Mouse (Mus musculus) forebrain, postnatal 0 days (tissue): Measurements from ENCODE around the gene Slc23a3. TPM values are rescaled to one million over a fixed set of nuclear protein-coding genes. Genes with fewer than 3 reads are reported as not detected.

ENCODE experiments used
- ATAC-seq: fragments of 200-750 bp; cut with Nextera tagmentation; 2 replicates; pipeline ENCODE4 v1.8.0; 2017; ENCODE audit warnings: mild to moderate bottlenecking, moderate library complexity
- DNase-seq: peaks from one replicate; pipeline ENCODE4 v3.0.0-alpha.2; 2015
- H3K27ac ChIP-seq: fragments of 300-500 bp; sonication (generic); 2 replicates; pipeline ENCODE4 v1.5.1; 2014; ENCODE audit warnings: low read depth, mild to moderate bottlenecking, antibody characterized with exemption, low read length, moderate library complexity, mixed read lengths
- H3K27me3 ChIP-seq: fragments of 300-500 bp; sonication (generic); 2 replicates; pipeline ENCODE4 v1.6.1; 2014; ENCODE audit warnings: mild to moderate bottlenecking, low read length, mixed read lengths; ENCODE audit not compliant: insufficient read depth
- H3K36me3 ChIP-seq: fragments of 300-500 bp; sonication (generic); 2 replicates; pipeline ENCODE4 v1.6.1; 2014; ENCODE audit warnings: mild to moderate bottlenecking, moderate library complexity; ENCODE audit not compliant: insufficient read depth
- H3K4me1 ChIP-seq: fragments of 300-500 bp; sonication (generic); 2 replicates; pipeline ENCODE4 v1.6.1; 2014; ENCODE audit warnings: antibody characterized with exemption; ENCODE audit not compliant: insufficient read depth
- H3K4me2 ChIP-seq: fragments of 300-500 bp; sonication (generic); 2 replicates; pipeline ENCODE4 v1.6.1; 2014; ENCODE audit warnings: low read depth, mild to moderate bottlenecking, moderate library complexity
- H3K4me3 ChIP-seq: fragments of 300-500 bp; sonication (generic); 2 replicates; pipeline ENCODE4 v1.5.1; 2014; ENCODE audit warnings: low read depth, low read length, mixed read lengths
- H3K9ac ChIP-seq: fragments of 300-500 bp; sonication (generic); 2 replicates; pipeline ENCODE4 v1.6.1; 2014; ENCODE audit warnings: mild to moderate bottlenecking
- H3K9me3 ChIP-seq: fragments of 300-500 bp; sonication (generic); 2 replicates; pipeline ENCODE4 v1.6.1; 2016; ENCODE audit warnings: low read length
- CTCF ChIP-seq: sonication (generic); IDR thresholded peaks from 2 replicates; pipeline ENCODE4 v1.5.1; 2016; ENCODE audit warnings: antibody characterized with exemption, control low read depth, low read depth
- whole genome bisulfite sequencing: fragments of 180-500 bp; shearing (Covaris S2); extraction: QIAGEN DNeasy Blood & Tissue Kit; methylation state at CpG from one replicate; pipeline ENCODE4 v1.1.7; 2014; 5-methylcytosine and 5-hydroxymethylcytosine counted together
- polyA plus RNA-seq: library from polyadenylated mRNA; unstranded; fragments of >200 nt; fragmentation: Nextera tagmentation; extraction: Ambion mirVana; gene quantifications from 2 replicates; pipeline ENCODE4 v1.2.1, GENCODE M21; 2015
- total RNA-seq: library from RNA; depleted of rRNA; stranded (reverse); fragments of >200 nt; gene quantifications from 2 replicates; pipeline ENCODE4 v1.2.3, GENCODE M21; 2014

Gene Slc23a3
- total and polyA plus RNA-seq, 2 experiments from 2014 or later, result not detected

GRCm38 (mm10) chr1:75148727-75149126, 15.0 kb upstream of the Slc23a3 start:
- ATAC-seq (no peak), DNase-seq (no peak)
- 88% methylated on average over 4 of the region's 4 CpGs for WGBS
- TF ChIP-seq CTCF, result no peak
- Histone ChIP-seq H3K27me3 (no peaks in the 10 kb centered on the region), H3K4me2 (no peak overlapping the region), H3K27ac (no peak overlapping the region), H3K4me3 (no peak overlapping the region), H3K36me3 (peaks cover 37% of the 10 kb centered on the region), H3K9ac (no peak overlapping the region), H3K9me3 (no peaks in the 10 kb centered on the region), H3K4me1 (peaks cover 3% of the 10 kb centered on the region)

- peaks cover 6% of the 10 kb centered on the region for H3K4me1 ChIP-seq
- peaks cover 37% of the 10 kb centered on the region for H3K36me3 ChIP-seq
- no peak for TF ChIP-seq CTCF
- DNase-seq (no peak), ATAC-seq (no peak)
- no peak overlapping the region for H3K27ac ChIP-seq
- H3K9me3 ChIP-seq, result no peaks in the 10 kb centered on the region
- no peak overlapping the region for H3K4me3 ChIP-seq
- H3K4me2 ChIP-seq, result no peak overlapping the region
- no peak overlapping the region for H3K9ac ChIP-seq
- no peaks in the 10 kb centered on the region for H3K27me3 ChIP-seq
- WGBS, result 87% methylated on average over 7 of the region's 7 CpGs
These were observed 13.9 kb upstream of the Slc23a3 start for GRCm38 (mm10) chr1:75147411-75148135.

GRCm38 (mm10) chr1:75145589-75145988, 11.9 kb upstream of the Slc23a3 start:
- Histone ChIP-seq H3K4me2 (no peak overlapping the region), H3K4me3 (no peak overlapping the region), H3K27me3 (no peaks in the 10 kb centered on the region), H3K27ac (no peak overlapping the region), H3K4me1 (peaks cover 12% of the 10 kb centered on the region), H3K36me3 (peaks cover 37% of the 10 kb centered on the region), H3K9me3 (no peaks in the 10 kb centered on the region), H3K9ac (no peak overlapping the region)
- ATAC-seq, result no peak
- no peak for TF ChIP-seq CTCF
- WGBS, result 98% methylated on average over 3 of the region's 3 CpGs
- DNase-seq, result no peak

- Histone ChIP-seq H3K9me3 (no peaks in the 10 kb centered on the region), H3K4me2 (peak within 1 kb of the TSS; percentile 92), H3K4me1 (peaks cover 12% of the 10 kb centered on the region), H3K9ac (peak within 1 kb of the TSS; percentile 97), H3K36me3 (peaks cover 45% of the 10 kb centered on the region), H3K27me3 (no peaks in the 10 kb centered on the region), H3K4me3 (peak within 1 kb of the TSS; percentile 96), H3K27ac (peak within 1 kb of the TSS; percentile 94)
- ATAC-seq (peak; percentile 92), DNase-seq (peak; percentile 96)
- whole genome bisulfite sequencing, result under 1% methylated on average over 86 of the region's 91 CpGs
- TF ChIP-seq CTCF, result peak; percentile 75
These were observed 8.9 kb upstream of the Slc23a3 start, which contains the start of the genes Cnppd1 and Retreg2 for GRCm38 (mm10) chr1:75142301-75143261. Cnppd1 (minus strand) TSS chr1:75142711. Retreg2 (plus strand) TSS chr1:75142778.

GRCm38 (mm10) chr1:75141486-75142190, 7.9 kb upstream of the Slc23a3 start:
- peak; percentile 31 for DNase-seq
- H3K9me3 ChIP-seq, result no peaks in the 10 kb centered on the region
- peak overlapping the region; percentile 97 for H3K9ac ChIP-seq
- H3K4me3 ChIP-seq, result peak overlapping the region; percentile 96
- no peak for ATAC-seq
- peaks cover 12% of the 10 kb centered on the region for H3K4me1 ChIP-seq
- WGBS, result under 1% methylated on average over 53 of the region's 53 CpGs
- no peaks in the 10 kb centered on the region for H3K27me3 ChIP-seq
- peak overlapping the region; percentile 94 for H3K27ac ChIP-seq
- H3K4me2 ChIP-seq, result peak overlapping the region; percentile 92
- TF ChIP-seq CTCF, result no peak
- H3K36me3 ChIP-seq, result peaks cover 43% of the 10 kb centered on the region

- ATAC-seq (no peak), DNase-seq (no peak)
- Histone ChIP-seq H3K27ac (no peak overlapping the region), H3K4me3 (peak overlapping the region; percentile 96), H3K27me3 (no peaks in the 10 kb centered on the region), H3K36me3 (peaks cover 43% of the 10 kb centered on the region), H3K9ac (peak overlapping the region; percentile 97), H3K4me2 (peak overlapping the region; percentile 92), H3K9me3 (no peaks in the 10 kb centered on the region), H3K4me1 (peaks cover 12% of the 10 kb centered on the region)
- 63% methylated on average over 4 of the region's 4 CpGs for WGBS
- no peak for TF ChIP-seq CTCF
These were observed 7.0 kb upstream of the Slc23a3 start for GRCm38 (mm10) chr1:75140601-75141190.
